Mouse (Mus musculus): ENCODE results near the gene Plcd1.

Plcd1 gene

DNA sequence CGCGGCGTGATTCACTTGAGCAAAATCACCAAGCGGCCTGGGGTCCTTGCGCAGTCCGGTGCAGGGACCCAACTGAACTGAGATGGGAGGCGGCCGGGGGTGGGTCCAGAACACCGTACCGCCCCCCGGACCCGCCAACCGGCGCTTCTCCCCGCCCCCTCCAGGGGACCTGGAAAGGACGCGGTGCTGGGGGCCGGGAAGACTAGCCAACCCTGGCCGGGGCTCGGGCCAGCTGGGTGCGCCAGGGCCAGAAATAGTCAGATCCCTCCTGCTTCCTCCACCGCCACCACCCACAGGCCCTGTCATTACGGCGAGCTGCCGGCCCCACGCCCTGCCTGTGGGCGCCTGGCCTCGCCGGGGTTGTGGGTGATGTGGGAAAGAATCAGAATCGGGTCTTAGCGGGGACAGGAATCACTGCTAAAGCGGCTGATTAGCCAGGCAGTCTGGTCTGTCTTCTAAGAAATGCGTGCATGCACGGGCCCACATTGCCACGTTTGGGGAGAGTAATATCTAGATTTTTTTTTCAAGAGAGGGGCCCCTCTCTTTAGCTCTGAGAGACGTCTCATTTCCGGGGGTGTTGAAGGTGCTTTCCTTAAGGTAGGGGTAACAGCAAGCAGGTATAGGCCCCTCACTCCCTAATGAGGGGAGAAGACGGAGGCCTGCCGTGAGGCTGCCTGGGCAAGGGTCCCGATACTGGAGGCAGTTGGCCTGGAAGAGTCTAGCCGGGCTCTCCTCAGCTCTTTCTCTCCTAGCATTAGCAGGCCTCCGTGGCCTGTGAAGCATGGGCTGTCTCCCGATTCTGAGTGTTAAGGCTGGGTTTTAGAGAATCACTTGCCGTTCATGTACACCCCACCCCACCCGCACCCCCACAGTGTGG is at the start of gene Plcd1:
Gene Plcd1 (minus strand): TSS at position 84 of the 877 bp plus-strand sequence.
- DNase-seq (ENCODE audit: low spot score), result no peak

DNA sequence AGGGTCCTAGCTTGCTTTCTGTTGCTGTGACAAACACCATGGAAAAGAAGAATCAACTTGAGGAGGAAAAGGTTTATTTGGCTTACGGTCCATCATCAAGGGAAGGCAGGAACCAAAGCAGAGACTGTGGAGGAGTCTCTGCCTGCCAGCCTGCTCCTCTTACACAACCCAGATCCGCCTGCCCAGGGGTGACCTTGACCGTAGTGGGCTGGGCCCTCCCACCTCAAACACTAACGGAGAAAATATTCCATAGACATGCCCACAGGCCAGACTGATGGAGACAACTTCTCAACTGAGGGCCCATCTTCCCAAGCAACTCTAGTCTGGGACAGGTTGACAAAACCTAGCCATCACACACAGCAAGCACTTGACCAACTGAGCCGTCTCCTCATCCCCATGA is 48.8 kb upstream of the Plcd1 start:
- DNase-seq (ENCODE audit: low spot score), result no peak

DNA sequence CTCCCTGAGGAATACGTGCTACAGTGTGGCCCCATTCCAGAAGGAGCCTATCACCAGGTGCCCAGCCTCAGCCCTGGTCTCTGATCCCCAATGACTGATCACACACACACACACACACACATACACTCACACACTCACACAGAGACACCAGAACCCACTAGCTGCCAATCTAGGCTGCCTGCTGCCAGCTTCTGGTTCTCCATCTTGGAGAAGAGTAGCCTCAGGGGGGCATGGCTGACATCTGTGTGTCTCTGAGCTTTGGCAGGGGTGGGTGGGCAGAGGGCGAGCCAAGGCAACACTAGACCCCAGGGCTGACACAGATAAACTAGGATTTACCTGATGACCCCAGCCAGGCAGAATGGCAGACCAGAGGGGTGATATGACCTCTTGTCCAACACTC is 45.5 kb upstream of the Plcd1 start:
- no peak for DNase-seq (ENCODE audit: low spot score)

DNA sequence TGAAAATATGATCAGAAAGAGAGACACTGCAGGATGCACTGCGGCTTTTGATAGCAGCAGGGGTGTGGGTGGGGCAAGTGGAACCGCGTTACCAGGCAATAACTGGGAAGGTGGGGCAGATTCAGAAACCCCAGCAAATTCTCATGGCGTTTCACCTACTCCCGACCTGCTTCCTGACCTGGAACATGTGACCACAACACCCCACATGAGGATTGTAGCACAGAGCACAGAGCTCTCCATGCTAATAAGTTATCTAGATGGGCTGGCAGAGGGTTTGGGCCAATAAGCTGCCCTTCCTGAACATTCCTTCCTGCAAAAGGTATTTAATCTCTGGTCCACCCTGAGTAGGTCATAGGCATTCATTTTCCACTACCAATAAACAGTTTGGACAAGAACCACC is 37.4 kb upstream of the Plcd1 start:
- no peak for DNase-seq (ENCODE audit: low spot score)

DNA sequence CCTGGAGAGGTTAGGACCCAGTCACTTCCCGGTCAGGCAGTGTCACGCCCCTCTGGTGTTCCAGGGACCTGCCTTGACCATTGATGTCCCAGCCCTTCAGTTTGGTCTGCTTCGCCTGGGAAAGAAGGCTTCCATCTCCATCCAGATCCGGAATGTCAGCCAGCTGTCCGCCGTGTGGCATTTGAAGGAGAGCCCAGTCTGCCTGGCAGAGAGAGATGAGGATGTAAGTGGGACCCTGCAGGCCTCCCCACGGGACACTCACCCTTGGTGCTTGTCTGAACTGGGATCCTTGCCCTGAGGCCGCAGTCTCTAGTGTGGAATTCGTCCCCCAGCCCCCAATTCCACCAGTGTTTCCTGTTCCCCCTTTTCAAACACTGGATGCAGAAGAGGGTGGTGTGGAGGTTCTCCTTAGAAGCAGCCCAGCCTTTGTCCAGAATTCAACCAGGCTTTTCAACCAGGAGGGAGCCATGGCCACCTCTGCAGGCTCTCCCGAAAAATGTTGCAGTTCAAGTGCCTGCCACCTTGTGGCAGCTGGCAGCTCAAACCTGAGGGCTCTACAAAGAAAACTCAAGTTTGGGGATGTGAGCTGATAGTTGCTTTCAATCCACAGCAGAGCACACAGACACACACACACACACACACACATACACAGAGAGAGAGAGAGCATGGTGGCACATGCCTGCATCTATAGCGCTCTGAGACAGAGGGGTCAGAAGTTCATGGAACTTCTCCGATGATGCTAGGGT is 35.3 kb upstream of the Plcd1 start:
- no peak for DNase-seq (ENCODE audit: low spot score)

DNA sequence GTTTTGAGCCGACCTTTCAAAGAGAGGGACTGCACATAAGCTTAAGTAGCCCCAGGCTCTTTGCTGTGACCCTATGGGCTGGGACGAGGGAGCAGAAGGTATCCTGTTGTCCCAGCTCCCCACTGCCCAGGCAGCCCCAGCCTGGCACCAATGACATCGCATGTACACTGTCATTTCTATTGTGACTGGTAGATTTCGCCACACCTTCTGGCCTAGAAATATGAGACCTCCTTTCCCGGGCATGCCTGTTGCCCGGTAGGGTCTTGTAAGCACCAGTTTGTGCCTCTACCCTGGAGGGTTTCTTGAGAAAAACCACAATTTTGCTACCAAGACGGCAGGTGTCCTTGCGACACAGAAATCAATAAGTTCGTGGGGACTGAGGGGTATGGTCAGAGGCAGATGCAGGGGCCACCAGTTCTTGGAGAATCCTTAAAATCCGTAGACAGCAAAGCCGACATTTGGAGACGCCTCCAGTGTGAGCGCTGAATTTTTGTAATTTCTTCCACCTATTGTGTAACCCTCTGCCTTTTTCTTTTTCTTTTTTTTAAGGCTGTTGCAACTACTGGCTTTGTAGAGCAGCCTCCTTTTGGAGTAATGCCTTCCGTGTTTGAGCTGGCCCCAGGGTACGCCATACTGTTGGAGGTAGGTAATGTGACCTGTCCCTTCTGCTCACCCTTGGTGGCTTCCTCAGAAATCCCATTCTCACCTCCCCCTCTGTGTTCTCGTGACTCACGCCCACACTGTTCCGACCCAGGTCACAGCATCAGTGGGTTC is 29.5 kb upstream of the Plcd1 start:
- no peak for DNase-seq (ENCODE audit: low spot score)

DNA sequence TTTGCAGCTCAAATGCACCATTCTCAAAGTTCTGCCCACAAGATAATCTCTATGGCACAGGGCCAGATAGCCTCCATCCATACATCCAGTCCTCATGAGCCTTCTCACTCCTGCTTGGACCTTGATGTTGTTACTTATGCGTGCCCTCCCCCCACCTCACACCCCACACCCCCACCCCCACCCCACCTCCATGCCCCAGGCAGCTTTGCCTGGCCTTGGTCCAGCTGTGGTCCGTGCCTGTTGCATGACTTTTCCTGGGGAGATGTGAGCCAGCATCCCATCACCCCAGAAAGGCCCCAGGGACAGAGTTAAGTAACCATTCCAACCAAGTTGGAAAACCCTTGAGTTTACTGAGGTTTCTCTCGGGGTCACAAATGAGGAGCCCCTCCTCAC is 26.9 kb upstream of the Plcd1 start:
- no peak for DNase-seq (ENCODE audit: low spot score)

DNA sequence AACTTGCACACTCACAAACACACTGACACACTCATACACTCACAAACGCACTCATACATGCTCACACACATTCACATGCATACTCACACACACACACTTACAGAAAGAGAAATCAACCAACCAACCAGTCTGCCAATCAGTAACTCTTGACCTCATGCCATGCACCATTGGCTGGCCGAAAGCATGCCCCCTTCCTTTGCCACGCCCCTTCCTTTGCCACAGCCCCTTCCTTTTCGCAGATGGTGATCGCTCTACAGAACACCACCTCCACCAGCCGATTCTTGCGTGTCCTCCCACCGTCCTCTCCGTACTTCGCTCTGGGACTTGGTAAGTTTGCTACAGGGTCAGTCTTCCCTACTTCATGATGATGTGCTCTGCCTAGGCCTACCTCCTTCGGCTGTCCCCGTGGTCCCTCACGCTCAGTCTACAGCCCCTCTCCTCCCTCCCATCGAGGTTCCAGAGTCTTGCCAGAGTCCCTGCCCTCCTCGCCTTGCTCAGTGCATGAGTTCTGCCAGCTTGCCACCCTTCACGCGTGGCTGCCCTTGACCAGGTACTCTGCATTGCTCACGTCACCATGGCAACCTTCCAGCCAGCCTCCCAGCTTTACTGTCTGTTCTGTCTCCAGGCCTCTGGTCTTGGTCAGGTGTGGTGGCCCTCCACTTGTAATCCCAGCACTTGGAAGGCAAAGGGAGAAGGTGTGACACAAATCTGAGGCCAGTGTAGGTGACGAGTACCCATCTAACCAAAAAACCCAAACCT is 26.3 kb upstream of the Plcd1 start:
- DNase-seq (ENCODE audit: low spot score), result no peak

DNA sequence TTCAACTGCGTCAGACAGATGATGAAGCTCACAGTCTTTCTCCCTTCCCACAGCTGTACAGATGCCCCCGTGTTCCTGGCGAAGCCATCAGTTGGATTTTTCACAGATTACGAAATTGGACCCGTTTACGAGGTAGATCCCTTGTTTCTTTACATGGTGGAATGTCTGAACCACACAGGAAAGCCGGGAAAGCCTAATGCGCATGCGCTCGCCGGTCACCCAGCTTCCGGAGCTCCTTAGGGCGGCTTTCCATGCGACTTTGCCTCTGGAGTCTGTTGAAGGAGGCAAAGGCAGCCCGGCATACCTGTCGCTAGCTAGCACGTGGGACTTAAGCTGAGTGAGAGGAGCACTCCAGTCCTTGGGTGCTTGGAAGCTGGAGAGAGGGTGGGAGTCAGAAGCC is 21.6 kb upstream of the Plcd1 start:
- no peak for DNase-seq (ENCODE audit: low spot score)

DNA sequence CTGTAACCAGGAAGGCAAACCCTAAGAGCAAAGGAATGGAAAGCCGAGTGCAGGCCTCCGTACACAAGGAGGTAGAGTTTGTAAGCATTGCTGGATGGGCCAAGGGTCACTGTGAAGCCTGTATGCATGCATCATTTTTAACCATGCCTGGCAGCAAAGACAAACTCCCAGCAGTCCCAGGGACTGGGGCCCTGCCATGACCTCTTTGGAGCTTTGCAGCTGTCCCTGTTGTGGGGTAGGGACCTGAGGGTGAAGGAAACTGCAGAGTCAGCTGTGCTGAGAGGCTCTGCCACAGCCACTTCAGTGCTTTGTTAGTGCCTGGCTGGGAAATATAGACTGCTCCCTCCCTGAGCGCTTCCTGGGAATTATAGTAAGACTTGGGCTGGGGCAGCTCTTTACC is 17.3 kb upstream of the Plcd1 start:
- no peak for DNase-seq (ENCODE audit: low spot score)

DNA sequence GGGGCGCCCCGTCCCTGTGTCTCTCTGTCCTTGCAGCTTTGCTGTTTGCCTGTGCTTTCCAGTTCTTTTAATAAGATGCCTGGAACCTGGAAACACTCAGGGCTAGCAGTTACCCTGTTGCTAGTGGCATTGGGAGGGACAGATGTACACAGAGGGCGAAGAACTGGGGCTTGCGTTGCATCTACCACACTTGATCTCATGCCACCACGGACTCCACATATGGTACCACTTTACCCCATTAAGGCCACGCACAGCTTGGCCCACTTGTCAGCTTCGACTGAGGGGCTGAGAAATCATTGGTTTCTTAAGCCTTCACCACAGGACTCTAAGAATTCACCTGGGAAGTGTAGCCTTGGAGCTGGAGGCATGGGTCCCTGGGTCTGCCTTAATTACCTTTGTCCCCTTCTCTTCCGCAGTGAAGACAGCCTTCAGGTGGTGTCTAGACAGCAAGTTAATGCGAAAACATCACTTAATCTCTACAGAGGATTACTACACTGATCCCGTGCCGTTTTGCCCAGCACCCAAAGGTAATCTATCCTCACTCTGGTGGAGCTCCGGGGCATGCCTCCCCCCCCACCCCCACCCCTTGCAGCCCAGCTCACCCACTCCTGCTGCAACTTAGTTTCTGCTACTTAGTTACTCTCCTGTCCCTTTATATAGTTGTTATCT is 16.5 kb upstream of the Plcd1 start:
- DNase-seq (ENCODE audit: low spot score), result no peak

DNA sequence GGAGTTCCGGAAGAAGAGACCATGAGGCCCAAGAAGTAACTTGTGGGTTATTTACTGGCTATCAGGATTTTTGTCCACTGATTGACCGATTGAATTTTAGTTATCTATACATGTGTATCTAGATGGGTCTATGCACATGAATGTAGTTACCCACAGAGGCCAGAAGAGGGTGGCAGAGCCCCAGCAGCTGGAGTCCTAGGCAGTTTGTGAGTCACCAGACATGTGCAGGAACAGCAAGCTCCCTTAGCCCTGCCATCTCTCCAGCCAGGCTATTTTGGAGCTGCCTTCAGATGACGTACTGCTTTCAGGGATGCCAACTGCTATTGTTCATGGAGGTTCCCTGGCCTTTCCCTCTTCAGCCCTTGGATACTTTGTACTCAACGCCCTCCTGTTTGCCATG is 14.3 kb upstream of the Plcd1 start:
- no peak for DNase-seq (ENCODE audit: low spot score)

DNA sequence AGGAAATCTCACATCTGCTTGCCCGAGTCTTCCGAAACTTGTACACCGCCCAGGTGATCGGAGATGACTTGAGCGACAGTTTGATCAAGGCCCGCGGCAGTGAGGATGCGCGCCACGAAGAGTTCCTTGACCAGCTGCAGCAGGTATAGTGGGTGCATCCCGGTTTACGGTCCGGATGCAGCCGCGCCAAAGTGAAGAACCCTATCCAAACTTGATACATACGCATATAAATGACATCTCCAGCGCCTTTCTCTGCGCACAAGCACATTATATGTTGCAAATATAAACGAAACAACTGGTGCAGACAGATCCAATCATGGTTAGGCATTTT is 9.4 kb upstream of the Plcd1 start:
- DNase-seq (ENCODE audit: low spot score), result no peak

DNA sequence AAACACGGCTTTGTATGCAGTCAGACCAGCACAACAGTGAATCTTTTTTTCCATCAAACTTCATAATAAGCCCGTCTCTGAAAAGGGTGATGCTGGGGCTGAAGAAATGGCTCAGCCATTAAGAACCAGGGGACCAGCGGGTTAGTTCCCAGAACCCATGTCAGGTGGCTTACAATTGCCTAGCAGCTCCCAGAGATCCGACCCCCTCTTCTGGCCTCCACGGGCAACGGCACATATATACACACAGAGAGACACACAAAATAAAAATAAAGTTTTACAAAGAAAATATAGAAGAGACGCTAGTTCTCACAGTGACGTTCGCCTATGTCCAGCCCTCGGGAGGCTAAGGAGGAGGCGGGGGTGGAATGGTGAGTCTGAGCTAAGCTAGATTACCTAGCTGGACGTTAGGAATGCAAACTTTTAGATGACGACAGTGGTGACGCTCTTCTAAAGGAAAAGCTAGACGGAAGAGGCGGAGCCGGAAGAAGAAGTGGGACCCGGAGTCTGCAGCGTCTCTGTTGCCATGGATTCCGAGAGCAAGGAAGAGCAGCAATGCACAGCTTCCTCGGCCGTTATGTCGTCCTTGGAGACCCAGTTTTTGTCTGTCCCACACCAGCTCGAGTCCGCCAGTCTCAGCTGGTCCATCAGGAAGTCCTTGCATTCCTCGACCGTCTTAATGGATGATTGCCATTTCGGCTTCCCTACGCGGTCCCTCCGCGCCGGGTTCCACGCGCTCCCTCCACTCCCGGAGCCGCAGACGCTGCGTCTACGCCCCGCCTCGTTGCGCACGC is 8.9 kb upstream of the Plcd1 start, which contains the start of gene Dlec1:
Gene Dlec1 (plus strand): TSS at position 487 of the 791 bp plus-strand sequence.
- no peak for DNase-seq (ENCODE audit: low spot score)

DNA sequence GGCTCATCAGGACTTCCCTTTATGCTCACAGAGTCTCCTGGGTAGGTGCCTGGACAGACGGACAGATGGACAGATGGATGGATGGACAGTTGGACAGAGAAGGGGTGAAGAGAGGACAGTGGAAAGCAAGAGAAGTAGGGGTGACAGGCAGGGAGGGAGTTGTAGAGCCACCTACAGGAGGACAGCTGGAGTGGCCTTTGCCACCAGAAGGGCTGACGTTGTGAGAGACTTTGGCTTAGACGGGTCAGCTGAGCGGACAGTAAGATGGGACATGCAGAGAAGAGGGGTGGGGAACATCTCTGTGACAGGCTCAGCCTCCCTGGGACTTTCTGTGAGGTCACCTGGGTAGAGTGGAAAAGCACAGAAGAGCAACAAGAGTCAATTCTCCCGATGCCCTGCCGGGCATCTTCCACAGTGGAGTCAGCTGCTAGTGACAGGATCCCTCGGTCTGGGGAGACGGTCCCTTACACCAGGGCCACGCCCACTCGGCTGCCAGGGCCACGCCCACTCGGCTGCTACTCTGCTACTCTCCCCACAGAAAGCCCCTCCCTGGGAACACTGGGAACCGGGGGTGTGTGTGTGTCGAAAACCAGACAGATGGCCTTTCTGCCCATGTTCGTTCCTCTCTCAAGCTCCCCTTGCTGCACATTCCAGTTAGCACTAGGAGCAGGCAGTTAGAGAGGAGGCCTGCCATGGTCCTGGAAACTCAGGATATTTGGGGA is 7.0 kb upstream of the Plcd1 start:
- no peak for DNase-seq (ENCODE audit: low spot score)

DNA sequence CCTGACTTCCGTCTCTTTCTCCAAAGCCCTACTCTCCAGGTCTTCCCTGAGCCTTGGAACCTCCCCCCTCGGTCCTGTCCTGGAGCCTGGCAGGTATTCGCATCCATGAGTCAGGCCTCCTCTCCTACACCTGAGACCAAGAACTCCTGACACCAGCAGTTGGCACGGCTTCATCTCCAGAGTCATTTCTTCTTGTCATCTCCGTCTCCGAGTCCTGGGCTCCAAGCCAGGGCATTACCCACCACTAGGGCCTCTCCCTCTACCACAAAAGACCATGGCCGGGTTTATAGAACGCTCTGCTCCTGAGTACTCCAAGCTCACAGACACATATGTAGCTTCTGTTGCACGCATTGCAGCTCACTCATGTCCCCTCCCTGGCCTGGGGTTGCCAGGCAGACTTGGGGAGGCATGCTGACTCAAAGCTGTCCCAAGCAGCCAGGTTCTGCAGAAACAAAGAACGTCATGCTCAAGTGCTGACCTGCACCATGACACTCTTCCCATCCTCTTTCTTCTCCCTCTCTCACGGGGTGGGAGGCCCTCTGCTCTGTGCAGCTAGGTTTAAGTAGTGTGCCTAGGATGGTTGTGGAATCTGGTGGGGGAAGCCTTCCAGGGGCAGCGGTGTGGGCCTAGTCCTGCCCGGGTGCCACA is 1.3 kb upstream of the Plcd1 start:
- no peak for DNase-seq (ENCODE audit: low spot score)

DNA sequence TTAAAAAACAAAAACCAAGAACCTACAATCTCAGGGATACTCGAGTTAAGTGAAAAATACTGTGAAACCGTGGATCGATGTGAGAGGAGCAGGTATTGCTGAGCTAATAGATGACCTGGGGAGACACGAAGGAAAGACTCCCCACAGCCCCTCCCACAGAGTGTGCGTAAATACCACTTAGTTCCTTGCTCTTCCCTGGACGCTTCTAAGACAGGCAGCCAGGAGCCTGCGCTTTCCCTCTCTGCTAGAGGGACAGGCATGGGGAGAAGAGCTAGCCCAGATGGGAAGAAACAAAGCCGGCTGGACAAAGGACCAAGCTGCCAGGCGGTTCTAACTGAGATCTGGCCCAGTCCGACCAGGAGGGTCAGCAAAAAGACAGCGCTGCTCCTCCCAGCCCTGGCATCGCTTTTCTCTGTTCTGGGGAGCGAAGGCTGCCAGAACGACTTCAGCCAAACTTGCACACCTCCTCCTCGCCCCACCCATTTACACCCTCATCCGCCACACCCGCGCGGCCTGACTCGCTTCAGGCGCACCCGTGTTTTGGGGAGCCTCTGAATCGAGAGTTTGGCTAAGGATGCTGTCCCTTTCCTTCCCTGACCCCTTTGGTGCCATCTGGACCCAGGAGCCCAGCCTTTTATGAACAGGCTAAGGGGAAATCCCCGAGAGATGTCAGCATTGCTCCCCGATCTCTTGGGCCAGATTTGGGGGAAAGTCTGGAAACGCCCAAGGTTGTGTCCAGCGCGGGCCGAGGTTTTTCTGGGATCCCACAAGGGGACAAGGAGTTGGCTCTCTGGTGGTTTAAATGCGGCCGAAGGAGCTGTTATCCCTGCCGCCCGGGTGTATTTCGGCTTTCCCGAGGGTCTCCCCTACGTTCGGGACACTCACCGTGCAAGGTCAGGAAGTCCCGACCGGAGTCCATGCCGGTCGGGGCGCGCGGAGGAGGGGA is 556 bp downstream of the Plcd1 start:
- DNase-seq (ENCODE audit: low spot score), result no peak

DNA sequence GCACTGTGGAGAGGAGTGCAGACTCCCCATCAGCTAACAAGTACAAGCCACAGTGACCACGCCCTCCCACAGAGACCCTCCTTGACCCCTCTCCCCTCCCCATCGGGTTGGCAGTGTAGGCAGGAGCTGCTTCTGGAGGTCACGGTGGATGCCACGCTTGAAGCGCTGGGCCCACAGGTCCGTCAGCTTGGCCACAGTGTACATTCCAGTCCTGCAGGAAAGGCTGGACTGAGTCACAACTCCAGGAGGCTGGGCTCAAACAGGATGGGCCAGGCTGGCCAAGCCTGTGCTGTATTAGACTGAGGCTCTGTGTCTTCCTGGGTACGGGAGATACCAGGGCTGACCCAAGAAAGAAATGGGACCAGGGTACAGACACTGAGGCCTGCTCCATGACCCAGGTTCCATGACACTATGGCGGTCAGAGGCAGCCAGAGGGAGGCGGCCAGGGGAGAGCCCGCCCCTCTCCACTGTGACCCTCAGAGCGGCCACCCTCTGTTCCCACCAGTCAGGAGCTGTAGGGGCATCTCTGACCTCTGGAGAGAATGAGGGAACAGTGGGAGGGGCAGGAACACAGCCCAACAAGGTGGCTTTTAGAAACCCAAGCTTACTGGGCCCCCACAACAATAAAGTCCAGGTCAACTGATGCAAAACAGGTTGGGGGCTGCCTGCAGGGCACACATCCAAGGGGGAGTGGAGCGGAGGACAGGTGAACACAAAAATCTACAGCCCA is 1.6 kb downstream of the Plcd1 start:
- no peak for DNase-seq (ENCODE audit: low spot score)
